Mouse (Mus musculus) ES-Bruce4 (cell line): ENCODE results near the gene Cd2bp2.

ENCODE experiments used
- CTCF ChIP-seq: IDR thresholded peaks from one replicate; pipeline ENCODE4 v1.8.1; 2011; ENCODE audit warnings: low read depth, low read length
- POLR2A ChIP-seq: IDR thresholded peaks from one replicate; pipeline ENCODE4 v1.8.1; 2011; ENCODE audit warnings: low read length; ENCODE audit not compliant: insufficient read depth

DNA sequence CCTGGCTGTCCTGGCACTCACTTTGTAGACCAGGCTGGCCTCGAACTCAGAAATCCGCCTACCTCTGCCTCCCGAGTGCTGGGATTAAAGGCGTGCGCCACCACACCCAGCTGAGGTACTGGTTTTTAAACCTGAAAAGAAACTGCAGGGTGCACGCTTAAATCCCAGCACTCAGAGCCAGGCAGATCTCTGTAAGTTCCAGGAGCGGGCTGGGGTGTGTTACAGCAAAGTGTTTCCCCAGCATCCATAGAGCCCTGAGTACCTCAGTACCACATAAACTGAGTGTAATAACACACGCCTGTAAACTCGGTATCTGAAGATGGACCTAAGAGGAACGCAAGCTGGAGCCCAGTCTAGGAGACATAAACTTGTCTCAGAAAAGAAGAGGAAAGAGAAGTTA, 8.5 kb downstream of the Cd2bp2 start:
- no peak for TF ChIP-seq CTCF
- TF ChIP-seq POLR2A: no peak
